Mouse (Mus musculus): ENCODE results near the gene Tuba1b.

GRCm38 (mm10) chr15:98942081-98942480 lies 7.7 kb upstream of the Tuba1b start:
- TF ChIP-seq CTCF (IDR thresholded peaks at IDR 0.05; ENCODE audit: control insufficient read depth, insufficient read depth, insufficient replicate concordance, low read depth, low read length) = no peak
- no peak for TF ChIP-seq POLR2A (IDR thresholded peaks at IDR 0.05; ENCODE audit: control insufficient read depth, low read depth, low read length)

All from testis, adult 2 months (tissue).